Mouse (Mus musculus): ENCODE measurements around the gene Foxp1. TPM values are rescaled to one million over a fixed set of nuclear protein-coding genes. Genes with fewer than 3 reads are reported as not detected.

The Foxp1 gene
- polyA plus RNA-seq, 1 experiment from 2014 or later, result 96.6 TPM

- Histone ChIP-seq H3K4me3 (no peak overlapping the region), H3K9ac (replicated peaks) (no peak overlapping the region), H3K36me3 (no peaks in the 10 kb centered on the region), H3K27me3 (no peaks in the 10 kb centered on the region), H3K4me1 (no peaks in the 10 kb centered on the region), H3K27ac (replicated peaks) (no peak overlapping the region), H3K9me3 (no peaks in the 10 kb centered on the region), H3K4me2 (replicated peaks) (no peak overlapping the region)
- ATAC-seq (ENCODE audit: low FRiP score, low read depth), result no peak
- WGBS, result 85% methylated on average over 9 of the region's 9 CpGs
Observed at GRCm38 (mm10) chr6:99359036-99359698, 163.4 kb downstream of the Foxp1 start.

- H3K9me3 ChIP-seq, result no peaks in the 10 kb centered on the region
- no peaks in the 10 kb centered on the region for H3K4me1 ChIP-seq
- H3K36me3 ChIP-seq, result no peaks in the 10 kb centered on the region
- no peaks in the 10 kb centered on the region for H3K27me3 ChIP-seq
- ATAC-seq (ENCODE audit: low FRiP score, low read depth), result no peak
- H3K4me2 ChIP-seq (replicated peaks), result no peak overlapping the region
- WGBS, result 92% methylated on average over 2 of the region's 2 CpGs
- H3K9ac ChIP-seq (replicated peaks), result no peak overlapping the region
- H3K27ac ChIP-seq (replicated peaks), result no peak overlapping the region
- H3K4me3 ChIP-seq, result no peak overlapping the region
Observed at GRCm38 (mm10) chr6:99357931-99358330, 164.6 kb downstream of the Foxp1 start.

- no peaks in the 10 kb centered on the region for H3K4me1 ChIP-seq
- no peak overlapping the region for H3K4me2 ChIP-seq (replicated peaks)
- no peak for ATAC-seq (ENCODE audit: low FRiP score, low read depth)
- H3K4me3 ChIP-seq, result no peak overlapping the region
- H3K9me3 ChIP-seq, result no peaks in the 10 kb centered on the region
- WGBS, result 66% methylated on average over 2 of the region's 2 CpGs
- H3K27me3 ChIP-seq, result no peaks in the 10 kb centered on the region
- H3K27ac ChIP-seq (replicated peaks), result no peak overlapping the region
- no peak overlapping the region for H3K9ac ChIP-seq (replicated peaks)
- no peaks in the 10 kb centered on the region for H3K36me3 ChIP-seq
Observed at GRCm38 (mm10) chr6:99354338-99354737, 168.2 kb downstream of the Foxp1 start.

GRCm38 (mm10) chr6:99353441-99353840, 169.1 kb downstream of the Foxp1 start:
- ATAC-seq (ENCODE audit: low FRiP score, low read depth), result no peak
- H3K36me3 ChIP-seq, result no peaks in the 10 kb centered on the region
- H3K9me3 ChIP-seq, result no peaks in the 10 kb centered on the region
- 95% methylated on average over 2 of the region's 2 CpGs for WGBS
- no peaks in the 10 kb centered on the region for H3K27me3 ChIP-seq
- H3K4me1 ChIP-seq, result no peaks in the 10 kb centered on the region
- H3K4me3 ChIP-seq, result no peak overlapping the region
- H3K4me2 ChIP-seq (replicated peaks), result no peak overlapping the region
- H3K9ac ChIP-seq (replicated peaks), result no peak overlapping the region
- H3K27ac ChIP-seq (replicated peaks), result no peak overlapping the region

GRCm38 (mm10) chr6:99350566-99350965, 172.0 kb downstream of the Foxp1 start:
- Histone ChIP-seq H3K27ac (replicated peaks) (no peak overlapping the region), H3K27me3 (no peaks in the 10 kb centered on the region), H3K4me3 (no peak overlapping the region), H3K9ac (replicated peaks) (no peak overlapping the region), H3K36me3 (no peaks in the 10 kb centered on the region), H3K4me2 (replicated peaks) (no peak overlapping the region), H3K9me3 (no peaks in the 10 kb centered on the region), H3K4me1 (peaks cover 3% of the 10 kb centered on the region; the same call in 1 of the 2 replicates)
- WGBS, result 83% methylated on average over 3 of the region's 3 CpGs
- no peak for ATAC-seq (ENCODE audit: low FRiP score, low read depth)

GRCm38 (mm10) chr6:99350156-99350555, 172.4 kb downstream of the Foxp1 start:
- Histone ChIP-seq H3K4me2 (replicated peaks) (no peak overlapping the region), H3K27me3 (no peaks in the 10 kb centered on the region), H3K9me3 (no peaks in the 10 kb centered on the region), H3K4me3 (no peak overlapping the region), H3K9ac (replicated peaks) (no peak overlapping the region), H3K36me3 (no peaks in the 10 kb centered on the region), H3K4me1 (peaks cover 3% of the 10 kb centered on the region; the same call in 1 of the 2 replicates), H3K27ac (replicated peaks) (no peak overlapping the region)
- ATAC-seq (ENCODE audit: low FRiP score, low read depth), result no peak
- 91% methylated on average over 5 of the region's 5 CpGs for WGBS

GRCm38 (mm10) chr6:99347836-99348235, 174.7 kb downstream of the Foxp1 start:
- no peaks in the 10 kb centered on the region for H3K36me3 ChIP-seq
- no peak for ATAC-seq (ENCODE audit: low FRiP score, low read depth)
- no peak overlapping the region for H3K27ac ChIP-seq (replicated peaks)
- no peak overlapping the region for H3K9ac ChIP-seq (replicated peaks)
- no peak overlapping the region for H3K4me3 ChIP-seq
- no peaks in the 10 kb centered on the region for H3K27me3 ChIP-seq
- peaks cover 3% of the 10 kb centered on the region; the same call in 1 of the 2 replicates for H3K4me1 ChIP-seq
- H3K4me2 ChIP-seq (replicated peaks), result no peak overlapping the region
- H3K9me3 ChIP-seq, result no peaks in the 10 kb centered on the region
- WGBS, result 68% methylated on average over 10 of the region's 10 CpGs

GRCm38 (mm10) chr6:99344966-99345365, 177.6 kb downstream of the Foxp1 start:
- Histone ChIP-seq H3K4me1 (peaks cover 3% of the 10 kb centered on the region; the same call in 1 of the 2 replicates), H3K27me3 (no peaks in the 10 kb centered on the region), H3K9ac (replicated peaks) (no peak overlapping the region), H3K9me3 (no peaks in the 10 kb centered on the region), H3K4me3 (no peak overlapping the region), H3K4me2 (replicated peaks) (no peak overlapping the region), H3K27ac (replicated peaks) (no peak overlapping the region), H3K36me3 (no peaks in the 10 kb centered on the region)
- WGBS, result 95% methylated on average over 7 of the region's 7 CpGs
- ATAC-seq (ENCODE audit: low FRiP score, low read depth), result no peak

- Histone ChIP-seq H3K36me3 (no peaks in the 10 kb centered on the region), H3K27me3 (no peaks in the 10 kb centered on the region), H3K4me2 (replicated peaks) (no peak overlapping the region), H3K4me1 (peaks cover 3% of the 10 kb centered on the region; the same call in 1 of the 2 replicates), H3K4me3 (no peak overlapping the region), H3K9ac (replicated peaks) (no peak overlapping the region), H3K27ac (replicated peaks) (no peak overlapping the region), H3K9me3 (no peaks in the 10 kb centered on the region)
- 97% methylated on average over 3 of the region's 3 CpGs for WGBS
- ATAC-seq (ENCODE audit: low FRiP score, low read depth), result no peak
Observed at GRCm38 (mm10) chr6:99344357-99344756, 178.2 kb downstream of the Foxp1 start.

GRCm38 (mm10) chr6:99343815-99344214, 178.7 kb downstream of the Foxp1 start:
- H3K27me3 ChIP-seq, result no peaks in the 10 kb centered on the region
- H3K9ac ChIP-seq (replicated peaks), result no peak overlapping the region
- ATAC-seq (ENCODE audit: low FRiP score, low read depth), result no peak
- 92% methylated on average over 3 of the region's 3 CpGs for WGBS
- H3K4me3 ChIP-seq, result no peak overlapping the region
- H3K36me3 ChIP-seq, result no peaks in the 10 kb centered on the region
- no peak overlapping the region for H3K27ac ChIP-seq (replicated peaks)
- peaks cover 3% of the 10 kb centered on the region; the same call in 1 of the 2 replicates for H3K4me1 ChIP-seq
- H3K4me2 ChIP-seq (replicated peaks), result no peak overlapping the region
- H3K9me3 ChIP-seq, result no peaks in the 10 kb centered on the region

GRCm38 (mm10) chr6:99342416-99342815, 180.1 kb downstream of the Foxp1 start:
- Histone ChIP-seq H3K4me3 (no peak overlapping the region), H3K4me1 (no peaks in the 10 kb centered on the region; the same call in none of the 2 replicates), H3K27ac (replicated peaks) (no peak overlapping the region), H3K36me3 (no peaks in the 10 kb centered on the region), H3K27me3 (no peaks in the 10 kb centered on the region), H3K9ac (replicated peaks) (no peak overlapping the region), H3K4me2 (replicated peaks) (no peak overlapping the region), H3K9me3 (no peaks in the 10 kb centered on the region)
- ATAC-seq (ENCODE audit: low FRiP score, low read depth), result no peak
- WGBS, result 97% methylated on average over 3 of the region's 3 CpGs

GRCm38 (mm10) chr6:99340902-99341301, 181.6 kb downstream of the Foxp1 start:
- no peaks in the 10 kb centered on the region; the same call in 1 of the 2 replicates for H3K4me1 ChIP-seq
- H3K27me3 ChIP-seq, result no peaks in the 10 kb centered on the region
- no peak overlapping the region for H3K27ac ChIP-seq (replicated peaks)
- no peak overlapping the region for H3K4me3 ChIP-seq
- no peaks in the 10 kb centered on the region for H3K9me3 ChIP-seq
- no peak overlapping the region for H3K9ac ChIP-seq (replicated peaks)
- H3K36me3 ChIP-seq, result no peaks in the 10 kb centered on the region
- WGBS, result 89% methylated on average over 4 of the region's 4 CpGs
- no peak overlapping the region for H3K4me2 ChIP-seq (replicated peaks)
- no peak for ATAC-seq (ENCODE audit: low FRiP score, low read depth)
